Mouse (Mus musculus): ENCODE measurements around the gene Map4k5. TPM values are rescaled to one million over a fixed set of nuclear protein-coding genes. Genes with fewer than 3 reads are reported as not detected.

Gene Map4k5
- polyA plus RNA-seq, 1 experiment from 2014 or later: 23.2 TPM

DNA sequence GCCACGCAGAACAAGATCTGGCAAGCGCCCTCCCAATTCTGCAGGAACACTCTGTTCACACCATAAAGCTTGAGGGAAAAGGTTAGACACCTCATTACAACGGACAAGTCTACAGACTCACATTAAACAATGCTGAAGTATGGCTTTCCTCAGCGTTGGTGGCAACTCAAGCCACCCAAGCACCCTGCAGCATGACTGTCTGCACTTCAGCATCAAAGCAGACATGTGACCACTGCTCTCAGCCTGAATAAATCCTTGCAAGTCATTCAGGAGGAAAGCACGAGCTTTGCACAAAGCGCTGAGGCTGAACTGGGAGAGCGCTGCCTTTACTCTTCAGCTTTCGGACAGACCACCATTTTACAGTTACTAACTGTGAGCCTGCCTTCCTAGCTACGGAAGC is 40.7 kb downstream of the Map4k5 start:
- H3K9me3 ChIP-seq: no peaks in the 10 kb centered on the region
- no peak overlapping the region for H3K27ac ChIP-seq
- H3K27me3 ChIP-seq (ENCODE audit: insufficient read depth, poor library complexity, severe bottlenecking): no peaks in the 10 kb centered on the region
- H3K4me1 ChIP-seq (replicated peaks): no peaks in the 10 kb centered on the region
- 90% methylated on average over 9 of the region's 9 CpGs for WGBS
- peaks cover 58% of the 10 kb centered on the region for H3K36me3 ChIP-seq
- no peak for DNase-seq (ENCODE audit: low spot score)
- H3K4me3 ChIP-seq: no peak overlapping the region

GRCm38 (mm10) chr12:69848083-69848878 is 44.7 kb downstream of the Map4k5 start:
- H3K36me3 ChIP-seq: peaks cover 73% of the 10 kb centered on the region
- H3K27me3 ChIP-seq (ENCODE audit: insufficient read depth, poor library complexity, severe bottlenecking): no peaks in the 10 kb centered on the region
- H3K27ac ChIP-seq: no peak overlapping the region
- WGBS: 93% methylated on average over 12 of the region's 12 CpGs
- H3K4me3 ChIP-seq: no peak overlapping the region
- H3K4me1 ChIP-seq (replicated peaks): peaks cover 7% of the 10 kb centered on the region; the same call in 1 of the 2 replicates
- DNase-seq (ENCODE audit: low spot score): no peak
- H3K9me3 ChIP-seq: no peaks in the 10 kb centered on the region

DNA sequence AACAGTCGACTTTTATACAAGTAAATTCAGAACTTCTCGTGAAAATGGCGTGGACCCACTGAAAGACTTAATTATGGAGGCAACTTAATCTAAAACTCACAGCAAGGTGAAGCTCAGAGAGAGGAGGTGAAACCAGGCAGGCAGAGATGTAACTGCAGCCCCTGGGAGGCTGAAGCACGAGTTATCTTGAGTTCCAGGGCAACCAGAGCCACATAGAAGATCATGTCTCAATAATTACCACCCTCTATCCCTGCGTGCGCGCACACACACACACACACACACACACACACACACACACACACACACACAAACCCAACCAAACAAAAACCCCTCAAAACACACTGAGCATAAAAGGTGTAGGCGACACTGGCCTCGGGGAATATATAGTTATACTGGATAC is 46.5 kb downstream of the Map4k5 start:
- 94% methylated on average over 9 of the region's 9 CpGs for WGBS
- no peak for DNase-seq (ENCODE audit: low spot score)
- H3K36me3 ChIP-seq: peaks cover 70% of the 10 kb centered on the region
- H3K9me3 ChIP-seq: no peaks in the 10 kb centered on the region
- peaks cover 10% of the 10 kb centered on the region; the same call in 1 of the 2 replicates for H3K4me1 ChIP-seq (replicated peaks)
- no peaks in the 10 kb centered on the region for H3K27me3 ChIP-seq (ENCODE audit: insufficient read depth, poor library complexity, severe bottlenecking)
- H3K4me3 ChIP-seq: no peak overlapping the region
- no peak overlapping the region for H3K27ac ChIP-seq

- H3K36me3 ChIP-seq: peaks cover 76% of the 10 kb centered on the region
- no peak for DNase-seq (ENCODE audit: low spot score)
- 93% methylated on average over 9 of the region's 9 CpGs for WGBS
- H3K27ac ChIP-seq: no peak overlapping the region
- no peak overlapping the region for H3K4me3 ChIP-seq
- peaks cover 10% of the 10 kb centered on the region; the same call in 1 of the 2 replicates for H3K4me1 ChIP-seq (replicated peaks)
- H3K9me3 ChIP-seq: no peaks in the 10 kb centered on the region
- no peaks in the 10 kb centered on the region for H3K27me3 ChIP-seq (ENCODE audit: insufficient read depth, poor library complexity, severe bottlenecking)
These were observed 47.3 kb downstream of the Map4k5 start for GRCm38 (mm10) chr12:69845722-69846121.

- Histone ChIP-seq H3K4me3 (no peak overlapping the region), H3K9me3 (no peaks in the 10 kb centered on the region), H3K27me3 (ENCODE audit: insufficient read depth, poor library complexity, severe bottlenecking) (no peaks in the 10 kb centered on the region), H3K4me1 (replicated peaks) (peaks cover 10% of the 10 kb centered on the region; the same call in 1 of the 2 replicates), H3K27ac (no peak overlapping the region), H3K36me3 (peaks cover 79% of the 10 kb centered on the region)
- peak; percentile 39 for DNase-seq (ENCODE audit: low spot score)
- 67% methylated on average over 19 of the region's 19 CpGs for WGBS
These were observed 49.2 kb downstream of the Map4k5 start for GRCm38 (mm10) chr12:69843531-69844445.

GRCm38 (mm10) chr12:69838376-69838775 is 54.6 kb downstream of the Map4k5 start:
- WGBS: 87% methylated on average over 11 of the region's 11 CpGs
- Histone ChIP-seq H3K9me3 (no peaks in the 10 kb centered on the region), H3K36me3 (peaks cover 75% of the 10 kb centered on the region), H3K4me1 (replicated peaks) (0 out of 2 replicates have a peak, but pooled peaks cover 4% of the 10 kb centered on the region), H3K27me3 (ENCODE audit: insufficient read depth, poor library complexity, severe bottlenecking) (no peaks in the 10 kb centered on the region), H3K27ac (no peak overlapping the region), H3K4me3 (no peak overlapping the region)
- DNase-seq (ENCODE audit: low spot score): no peak

DNA sequence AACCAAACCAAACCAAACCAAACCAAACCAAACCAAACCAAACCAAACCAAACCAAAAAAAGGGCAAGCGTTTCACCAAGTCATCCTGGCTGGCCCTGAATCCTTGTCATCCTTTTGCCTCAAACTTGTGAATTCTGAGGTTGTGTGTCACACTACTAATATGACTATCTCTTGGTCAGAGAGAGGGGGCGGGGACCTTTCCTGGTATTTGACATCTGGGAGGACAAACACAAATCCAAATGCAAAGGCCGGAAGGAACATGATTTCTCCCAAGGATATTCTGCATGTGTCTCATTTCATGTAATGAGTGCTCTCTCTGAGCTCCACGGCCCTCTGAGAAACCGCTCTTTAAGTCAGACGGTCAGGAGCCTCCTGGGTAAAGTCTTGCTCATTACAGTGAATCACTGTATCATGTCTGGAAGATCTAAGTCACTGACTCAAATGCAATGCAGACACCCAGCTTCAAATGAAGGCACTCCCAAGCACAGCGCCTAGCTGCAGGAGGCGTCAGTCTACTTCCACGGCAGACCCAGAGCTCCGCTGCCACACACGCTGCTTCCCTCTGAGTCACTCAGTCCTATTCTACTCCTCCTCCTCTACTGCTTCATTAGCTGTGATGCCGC is 58.9 kb downstream of the Map4k5 start:
- 89% methylated on average over 12 of the region's 12 CpGs for WGBS
- H3K9me3 ChIP-seq: no peaks in the 10 kb centered on the region
- H3K27ac ChIP-seq: no peak overlapping the region
- peaks cover 61% of the 10 kb centered on the region for H3K36me3 ChIP-seq
- H3K4me3 ChIP-seq: no peak overlapping the region
- DNase-seq (ENCODE audit: low spot score): no peak
- H3K4me1 ChIP-seq (replicated peaks): no peaks in the 10 kb centered on the region
- no peaks in the 10 kb centered on the region for H3K27me3 ChIP-seq (ENCODE audit: insufficient read depth, poor library complexity, severe bottlenecking)

- no peak for DNase-seq (ENCODE audit: low spot score)
- Histone ChIP-seq H3K27ac (no peak overlapping the region), H3K9me3 (no peaks in the 10 kb centered on the region), H3K27me3 (ENCODE audit: insufficient read depth, poor library complexity, severe bottlenecking) (no peaks in the 10 kb centered on the region), H3K4me1 (replicated peaks) (0 out of 2 replicates have a peak, but pooled peaks cover 3% of the 10 kb centered on the region), H3K4me3 (no peak overlapping the region), H3K36me3 (peaks cover 63% of the 10 kb centered on the region)
- WGBS: 97% methylated on average over 9 of the region's 9 CpGs
These were observed 61.6 kb downstream of the Map4k5 start for GRCm38 (mm10) chr12:69831239-69831910.

DNA sequence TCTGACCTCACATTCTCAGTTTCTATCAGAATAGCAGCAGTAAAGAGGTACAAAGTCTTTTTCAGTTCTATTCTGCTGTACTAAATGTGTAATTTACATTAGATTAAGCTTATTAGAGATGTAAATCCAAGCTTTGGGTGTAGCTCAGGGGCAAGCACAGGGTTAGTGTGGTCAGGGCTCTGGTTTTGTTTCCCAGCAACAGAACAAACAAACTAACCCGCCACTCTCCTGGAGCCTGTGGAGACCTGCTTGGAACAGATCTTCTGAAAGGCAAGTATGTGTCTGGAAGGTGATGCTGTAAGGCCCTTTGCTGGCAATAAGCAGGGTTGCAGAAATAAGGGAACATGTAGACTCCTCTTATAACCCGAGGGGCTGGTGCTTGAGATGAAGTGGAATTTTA is 64.8 kb downstream of the Map4k5 start:
- Histone ChIP-seq H3K27me3 (ENCODE audit: insufficient read depth, poor library complexity, severe bottlenecking) (no peaks in the 10 kb centered on the region), H3K4me3 (no peak overlapping the region), H3K9me3 (no peaks in the 10 kb centered on the region), H3K27ac (no peak overlapping the region), H3K4me1 (replicated peaks) (0 out of 2 replicates have a peak, but pooled peaks cover 3% of the 10 kb centered on the region), H3K36me3 (peaks cover 63% of the 10 kb centered on the region)
- WGBS: 67% methylated on average over 2 of the region's 2 CpGs
- no peak for DNase-seq (ENCODE audit: low spot score)

- Histone ChIP-seq H3K4me3 (no peak overlapping the region), H3K27me3 (ENCODE audit: insufficient read depth, poor library complexity, severe bottlenecking) (no peaks in the 10 kb centered on the region), H3K4me1 (replicated peaks) (0 out of 2 replicates have a peak, but pooled peaks cover 3% of the 10 kb centered on the region), H3K36me3 (peaks cover 83% of the 10 kb centered on the region), H3K27ac (no peak overlapping the region), H3K9me3 (peaks cover 8% of the 10 kb centered on the region; the same call in 1 of the 2 replicates)
- DNase-seq (ENCODE audit: low spot score): no peak
- 82% methylated on average over 9 of the region's 9 CpGs for WGBS
These were observed 68.0 kb downstream of the Map4k5 start for GRCm38 (mm10) chr12:69824881-69825597.

DNA sequence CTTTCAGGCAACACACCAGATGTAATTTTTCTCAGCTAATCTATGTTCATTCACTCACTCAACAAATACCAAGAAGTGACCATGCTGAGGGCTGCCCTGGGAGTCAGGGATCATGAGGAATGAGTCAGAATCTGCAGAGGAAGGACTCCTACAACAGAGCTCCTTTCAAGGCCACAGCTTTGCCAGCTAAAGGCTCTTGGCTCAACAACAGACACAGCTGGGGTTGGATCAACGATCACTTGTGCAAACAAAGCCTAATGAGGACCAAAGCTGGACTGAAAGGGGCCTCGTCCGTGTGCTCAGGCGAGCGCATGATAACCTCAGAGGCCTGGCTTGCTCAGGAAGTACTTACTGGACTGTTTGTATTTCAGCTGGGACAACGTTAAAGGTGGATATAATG is 78.7 kb downstream of the Map4k5 start:
- peak; percentile 15 for DNase-seq (ENCODE audit: low spot score)
- Histone ChIP-seq H3K9me3 (no peaks in the 10 kb centered on the region), H3K27ac (0 out of 2 replicates have a peak overlapping the region, but pooled peaks have one; percentile 16), H3K4me3 (no peak overlapping the region), H3K36me3 (peaks cover 80% of the 10 kb centered on the region), H3K27me3 (ENCODE audit: insufficient read depth, poor library complexity, severe bottlenecking) (no peaks in the 10 kb centered on the region), H3K4me1 (replicated peaks) (0 out of 2 replicates have a peak, but pooled peaks cover 4% of the 10 kb centered on the region)
- 41% methylated on average over 6 of the region's 6 CpGs for WGBS

Data from hindbrain, embryonic 10.5 days (tissue).